Mouse (Mus musculus): ENCODE measurements around the gene Il10. TPM values are rescaled to one million over a fixed set of nuclear protein-coding genes. Genes with fewer than 3 reads are reported as not detected.
A peak's percentile ranks its signal among the peaks of the same experiment; 100 is the strongest.

The Il10 gene
- total RNA-seq (2021): not detected
- long read RNA-seq, experiment 1: 0 reads
- long read RNA-seq, experiment 2: 0 reads

- intact Hi-C loops (cut with DNase I; ENCODE audit: low total_unique reads): no loop called here
- DNase-seq: no peak
These were observed at the start of gene Il10 for GRCm38 (mm10) chr1:131019492-131020098. TSS of gene Il10 (plus strand) at chr1:131019845.

GRCm38 (mm10) chr1:130979455-130979854, 40.2 kb upstream of the Il10 start:
- DNase-seq: peak; percentile 22
- intact Hi-C loops (cut with DNase I; ENCODE audit: low total_unique reads): loop anchor here (2.0 kb wide), 1 partner anchor 73 kb away; no protein-coding TSS in a partner anchor

GRCm38 (mm10) chr1:130984441-130984840, 35.2 kb upstream of the Il10 start:
- no peak for DNase-seq
- intact Hi-C loops (cut with DNase I; ENCODE audit: low total_unique reads): loop anchor here (5.0 kb wide), 1 partner anchor 107 kb away; no protein-coding TSS in a partner anchor

- DNase-seq: no peak
- intact Hi-C loops (cut with DNase I; ENCODE audit: low total_unique reads): no loop called here
These were observed 32.6 kb upstream of the Il10 start for GRCm38 (mm10) chr1:130987001-130987400.

GRCm38 (mm10) chr1:130987418-130987817, 32.2 kb upstream of the Il10 start:
- DNase-seq: no peak
- intact Hi-C loops (cut with DNase I; ENCODE audit: low total_unique reads): no loop called here

GRCm38 (mm10) chr1:130989331-130989730, 30.3 kb upstream of the Il10 start:
- intact Hi-C loops (cut with DNase I; ENCODE audit: low total_unique reads): no loop called here
- no peak for DNase-seq

GRCm38 (mm10) chr1:130990448-130990847, 29.2 kb upstream of the Il10 start:
- DNase-seq: no peak
- intact Hi-C loops (cut with DNase I; ENCODE audit: low total_unique reads): no loop called here

- intact Hi-C loops (cut with DNase I; ENCODE audit: low total_unique reads): no loop called here
- DNase-seq: no peak
These were observed 26.0 kb upstream of the Il10 start for GRCm38 (mm10) chr1:130993574-130994154.

- intact Hi-C loops (cut with DNase I; ENCODE audit: low total_unique reads): no loop called here
- no peak for DNase-seq
These were observed 24.1 kb upstream of the Il10 start for GRCm38 (mm10) chr1:130995515-130995914.

GRCm38 (mm10) chr1:130996356-130996755, 23.3 kb upstream of the Il10 start:
- DNase-seq: no peak
- intact Hi-C loops (cut with DNase I; ENCODE audit: low total_unique reads): no loop called here

GRCm38 (mm10) chr1:130997441-130997840, 22.2 kb upstream of the Il10 start:
- no peak for DNase-seq
- intact Hi-C loops (cut with DNase I; ENCODE audit: low total_unique reads): no loop called here

- no peak for DNase-seq
- intact Hi-C loops (cut with DNase I; ENCODE audit: low total_unique reads): no loop called here
These were observed 21.3 kb upstream of the Il10 start for GRCm38 (mm10) chr1:130998321-130998720.

- intact Hi-C loops (cut with DNase I; ENCODE audit: low total_unique reads): no loop called here
- DNase-seq: no peak
These were observed 19.9 kb upstream of the Il10 start for GRCm38 (mm10) chr1:130999708-131000107.

GRCm38 (mm10) chr1:131000296-131000695, 19.3 kb upstream of the Il10 start:
- DNase-seq: no peak
- intact Hi-C loops (cut with DNase I; ENCODE audit: low total_unique reads): no loop called here

- intact Hi-C loops (cut with DNase I; ENCODE audit: low total_unique reads): no loop called here
- no peak for DNase-seq
These were observed 17.1 kb upstream of the Il10 start for GRCm38 (mm10) chr1:131002561-131002960.

- intact Hi-C loops (cut with DNase I; ENCODE audit: low total_unique reads): no loop called here
These were observed 16.4 kb upstream of the Il10 start for GRCm38 (mm10) chr1:131003037-131003922.

GRCm38 (mm10) chr1:131006069-131006468, 13.6 kb upstream of the Il10 start:
- intact Hi-C loops (cut with DNase I; ENCODE audit: low total_unique reads): no loop called here
- DNase-seq: no peak

More at GRCm38 (mm10) chr1:131003037-131003922, 16.4 kb upstream of the Il10 start:
- no peak for DNase-seq

GRCm38 (mm10) chr1:131010201-131011153, 9.2 kb upstream of the Il10 start:
- DNase-seq: no peak
- intact Hi-C loops (cut with DNase I; ENCODE audit: low total_unique reads): no loop called here

GRCm38 (mm10) chr1:131012494-131012893, 7.2 kb upstream of the Il10 start:
- DNase-seq: no peak
- intact Hi-C loops (cut with DNase I; ENCODE audit: low total_unique reads): no loop called here
